Mouse (Mus musculus): ENCODE data around the gene Dirc2. TPM values are rescaled to one million over a fixed set of nuclear protein-coding genes. Genes with fewer than 3 reads are reported as not detected.

Gene Dirc2
- total and polyA plus RNA-seq, 2 experiments from 2014 or later: 15.3 to 39.8 TPM

- TF ChIP-seq EP300 (IDR thresholded peaks at IDR 0.05; ENCODE audit: low read depth): no peak
- no peak for TF ChIP-seq CTCF (IDR thresholded peaks at IDR 0.05; ENCODE audit: low read depth)
- Histone ChIP-seq H3K4me1 (ENCODE audit: control insufficient read depth, insufficient read depth) (peaks cover 14% of the 10 kb centered on the region), H3K27ac (ENCODE audit: low read depth) (peak overlapping the region; percentile 83; the same call in 1 of the 2 replicates), H3K9ac (replicated peaks; ENCODE audit: low read depth, low read length) (no peak overlapping the region), H3K4me2 (ENCODE audit: low read depth, low read length) (no peak overlapping the region), H3K4me3 (ENCODE audit: low read depth, low read length) (no peak overlapping the region), H3K9me3 (replicated peaks; ENCODE audit: control insufficient read depth, low read length) (no peaks in the 10 kb centered on the region), H3K36me3 (replicated peaks; ENCODE audit: control insufficient read depth, insufficient read depth, low read length) (0 out of 2 replicates have a peak, but pooled peaks cover 4% of the 10 kb centered on the region), H3K27me3 (ENCODE audit: control insufficient read depth, insufficient read depth, low read length) (no peaks in the 10 kb centered on the region)
- ATAC-seq (ENCODE audit: insufficient read depth, low read depth) (no peak), DNase-seq (ENCODE audit: low spot score) (no peak)
- WGBS: 79% methylated on average over 8 of the region's 8 CpGs
Observed at GRCm38 (mm10) chr16:35787568-35788189, 18.5 kb upstream of the Dirc2 start.

GRCm38 (mm10) chr16:35787163-35787562 lies 18.0 kb upstream of the Dirc2 start:
- H3K4me2 ChIP-seq (ENCODE audit: low read depth, low read length): no peak overlapping the region
- no peak overlapping the region for H3K4me3 ChIP-seq (ENCODE audit: low read depth, low read length)
- peaks cover 14% of the 10 kb centered on the region for H3K4me1 ChIP-seq (ENCODE audit: control insufficient read depth, insufficient read depth)
- no peak overlapping the region for H3K27ac ChIP-seq (ENCODE audit: low read depth)
- H3K9me3 ChIP-seq (replicated peaks; ENCODE audit: control insufficient read depth, low read length): no peaks in the 10 kb centered on the region
- TF ChIP-seq EP300 (IDR thresholded peaks at IDR 0.05; ENCODE audit: low read depth): no peak
- no peak for TF ChIP-seq CTCF (IDR thresholded peaks at IDR 0.05; ENCODE audit: low read depth)
- DNase-seq (ENCODE audit: low spot score): no peak
- no peak for ATAC-seq (ENCODE audit: insufficient read depth, low read depth)
- 0 out of 2 replicates have a peak, but pooled peaks cover 4% of the 10 kb centered on the region for H3K36me3 ChIP-seq (replicated peaks; ENCODE audit: control insufficient read depth, insufficient read depth, low read length)
- WGBS: 91% methylated on average over 6 of the region's 6 CpGs
- no peaks in the 10 kb centered on the region for H3K27me3 ChIP-seq (ENCODE audit: control insufficient read depth, insufficient read depth, low read length)
- H3K9ac ChIP-seq (replicated peaks; ENCODE audit: low read depth, low read length): no peak overlapping the region

- Histone ChIP-seq H3K4me3 (ENCODE audit: low read depth, low read length) (no peak overlapping the region), H3K9ac (replicated peaks; ENCODE audit: low read depth, low read length) (no peak overlapping the region), H3K36me3 (replicated peaks; ENCODE audit: control insufficient read depth, insufficient read depth, low read length) (0 out of 2 replicates have a peak, but pooled peaks cover 4% of the 10 kb centered on the region), H3K27me3 (ENCODE audit: control insufficient read depth, insufficient read depth, low read length) (no peaks in the 10 kb centered on the region), H3K4me1 (ENCODE audit: control insufficient read depth, insufficient read depth) (peaks cover 13% of the 10 kb centered on the region), H3K4me2 (ENCODE audit: low read depth, low read length) (no peak overlapping the region), H3K27ac (ENCODE audit: low read depth) (no peak overlapping the region), H3K9me3 (replicated peaks; ENCODE audit: control insufficient read depth, low read length) (no peaks in the 10 kb centered on the region)
- DNase-seq (ENCODE audit: low spot score) (no peak), ATAC-seq (ENCODE audit: insufficient read depth, low read depth) (no peak)
- no peak for TF ChIP-seq CTCF (IDR thresholded peaks at IDR 0.05; ENCODE audit: low read depth)
- TF ChIP-seq EP300 (IDR thresholded peaks at IDR 0.05; ENCODE audit: low read depth): no peak
- 51% methylated on average over 7 of the region's 7 CpGs for WGBS
Observed at GRCm38 (mm10) chr16:35784134-35784725, 15.1 kb upstream of the Dirc2 start.

GRCm38 (mm10) chr16:35783207-35783573 lies 14.0 kb upstream of the Dirc2 start:
- Histone ChIP-seq H3K4me3 (ENCODE audit: low read depth, low read length) (no peak overlapping the region), H3K27me3 (ENCODE audit: control insufficient read depth, insufficient read depth, low read length) (no peaks in the 10 kb centered on the region), H3K36me3 (replicated peaks; ENCODE audit: control insufficient read depth, insufficient read depth, low read length) (0 out of 2 replicates have a peak, but pooled peaks cover 4% of the 10 kb centered on the region), H3K9me3 (replicated peaks; ENCODE audit: control insufficient read depth, low read length) (no peaks in the 10 kb centered on the region), H3K9ac (replicated peaks; ENCODE audit: low read depth, low read length) (no peak overlapping the region), H3K27ac (ENCODE audit: low read depth) (no peak overlapping the region), H3K4me1 (ENCODE audit: control insufficient read depth, insufficient read depth) (peaks cover 5% of the 10 kb centered on the region; the same call in 1 of the 2 replicates), H3K4me2 (ENCODE audit: low read depth, low read length) (no peak overlapping the region)
- whole genome bisulfite sequencing: 72% methylated on average over 3 of the region's 3 CpGs
- ATAC-seq (ENCODE audit: insufficient read depth, low read depth) (no peak), DNase-seq (ENCODE audit: low spot score) (no peak)
- TF ChIP-seq EP300 (IDR thresholded peaks at IDR 0.05; ENCODE audit: low read depth) (no peak), CTCF (IDR thresholded peaks at IDR 0.05; ENCODE audit: low read depth) (no peak)

GRCm38 (mm10) chr16:35782451-35783206 lies 13.5 kb upstream of the Dirc2 start:
- no peak for TF ChIP-seq EP300 (IDR thresholded peaks at IDR 0.05; ENCODE audit: low read depth)
- TF ChIP-seq CTCF (IDR thresholded peaks at IDR 0.05; ENCODE audit: low read depth): no peak
- Histone ChIP-seq H3K27ac (ENCODE audit: low read depth) (no peak overlapping the region), H3K36me3 (replicated peaks; ENCODE audit: control insufficient read depth, insufficient read depth, low read length) (0 out of 2 replicates have a peak, but pooled peaks cover 2% of the 10 kb centered on the region), H3K27me3 (ENCODE audit: control insufficient read depth, insufficient read depth, low read length) (no peaks in the 10 kb centered on the region), H3K4me1 (ENCODE audit: control insufficient read depth, insufficient read depth) (peaks cover 5% of the 10 kb centered on the region; the same call in 1 of the 2 replicates), H3K4me2 (ENCODE audit: low read depth, low read length) (no peak overlapping the region), H3K9ac (replicated peaks; ENCODE audit: low read depth, low read length) (no peak overlapping the region), H3K4me3 (ENCODE audit: low read depth, low read length) (no peak overlapping the region), H3K9me3 (replicated peaks; ENCODE audit: control insufficient read depth, low read length) (no peaks in the 10 kb centered on the region)
- DNase-seq (ENCODE audit: low spot score) (no peak), ATAC-seq (ENCODE audit: insufficient read depth, low read depth) (no peak)
- 64% methylated on average over 13 of the region's 13 CpGs for WGBS
